Mouse (Mus musculus) forebrain, postnatal 0 days (tissue): ENCODE data around the gene Morn4. TPM values are rescaled to one million over a fixed set of nuclear protein-coding genes. Genes with fewer than 3 reads are reported as not detected.

Experiments used
- ATAC-seq: fragments of 200-750 bp; cut with Nextera tagmentation; 2 replicates; pipeline ENCODE4 v1.8.0; 2017; ENCODE audit warnings: mild to moderate bottlenecking, moderate library complexity
- DNase-seq: peaks from one replicate; pipeline ENCODE4 v3.0.0-alpha.2; 2015
- H3K27ac ChIP-seq: fragments of 300-500 bp; sonication (generic); 2 replicates; pipeline ENCODE4 v1.5.1; 2014; ENCODE audit warnings: low read depth, mild to moderate bottlenecking, antibody characterized with exemption, low read length, moderate library complexity, mixed read lengths
- H3K27me3 ChIP-seq: fragments of 300-500 bp; sonication (generic); 2 replicates; pipeline ENCODE4 v1.6.1; 2014; ENCODE audit warnings: mild to moderate bottlenecking, low read length, mixed read lengths; ENCODE audit not compliant: insufficient read depth
- H3K36me3 ChIP-seq: fragments of 300-500 bp; sonication (generic); 2 replicates; pipeline ENCODE4 v1.6.1; 2014; ENCODE audit warnings: mild to moderate bottlenecking, moderate library complexity; ENCODE audit not compliant: insufficient read depth
- H3K4me1 ChIP-seq: fragments of 300-500 bp; sonication (generic); 2 replicates; pipeline ENCODE4 v1.6.1; 2014; ENCODE audit warnings: antibody characterized with exemption; ENCODE audit not compliant: insufficient read depth
- H3K4me2 ChIP-seq: fragments of 300-500 bp; sonication (generic); 2 replicates; pipeline ENCODE4 v1.6.1; 2014; ENCODE audit warnings: low read depth, mild to moderate bottlenecking, moderate library complexity
- H3K4me3 ChIP-seq: fragments of 300-500 bp; sonication (generic); 2 replicates; pipeline ENCODE4 v1.5.1; 2014; ENCODE audit warnings: low read depth, low read length, mixed read lengths
- H3K9ac ChIP-seq: fragments of 300-500 bp; sonication (generic); 2 replicates; pipeline ENCODE4 v1.6.1; 2014; ENCODE audit warnings: mild to moderate bottlenecking
- H3K9me3 ChIP-seq: fragments of 300-500 bp; sonication (generic); 2 replicates; pipeline ENCODE4 v1.6.1; 2016; ENCODE audit warnings: low read length
- CTCF ChIP-seq: sonication (generic); IDR thresholded peaks from 2 replicates; pipeline ENCODE4 v1.5.1; 2016; ENCODE audit warnings: antibody characterized with exemption, control low read depth, low read depth
- WGBS: fragments of 180-500 bp; shearing (Covaris S2); extraction: QIAGEN DNeasy Blood & Tissue Kit; methylation state at CpG from one replicate; pipeline ENCODE4 v1.1.7; 2014; 5-methylcytosine and 5-hydroxymethylcytosine counted together
- polyA plus RNA-seq: library from polyadenylated mRNA; unstranded; fragments of >200 nt; fragmentation: Nextera tagmentation; extraction: Ambion mirVana; gene quantifications from 2 replicates; pipeline ENCODE4 v1.2.1, GENCODE M21; 2015
- total RNA-seq: library from RNA; depleted of rRNA; stranded (reverse); fragments of >200 nt; gene quantifications from 2 replicates; pipeline ENCODE4 v1.2.3, GENCODE M21; 2014

The Morn4 gene
- total and polyA plus RNA-seq, 2 experiments from 2014 or later, result 57.0 to 167 TPM

DNA sequence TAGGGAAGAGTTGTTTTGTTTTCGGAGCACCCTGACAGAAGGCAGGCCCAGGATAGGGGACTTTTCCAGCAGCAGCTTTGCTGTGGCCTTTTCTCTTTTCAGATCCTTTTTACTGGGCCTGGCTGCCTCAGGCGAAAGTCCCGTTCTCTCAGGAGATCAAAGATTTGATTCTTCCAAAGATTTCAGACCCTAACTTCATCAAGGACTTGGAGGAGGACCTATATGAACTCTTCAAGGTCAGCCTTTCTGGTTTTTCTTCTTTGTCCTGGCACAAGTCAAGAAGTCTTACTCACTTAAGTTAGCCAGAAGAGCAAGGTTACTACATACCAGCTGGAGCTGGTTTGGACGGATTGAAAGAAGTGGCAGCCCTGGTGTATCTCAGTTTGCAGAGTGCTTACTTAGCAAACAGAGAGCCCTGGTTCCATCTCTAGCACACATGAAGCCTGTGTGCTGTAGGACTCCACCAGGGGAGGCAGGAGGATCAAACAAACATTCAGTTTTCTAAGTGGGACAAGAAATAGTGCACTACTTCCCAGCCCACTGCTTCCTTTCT is 29.7 kb upstream of the Morn4 start:
- WGBS, result 91% methylated on average over 4 of the region's 4 CpGs
- Histone ChIP-seq H3K9ac (no peak overlapping the region), H3K27ac (no peak overlapping the region), H3K4me2 (no peak overlapping the region), H3K4me1 (no peaks in the 10 kb centered on the region), H3K27me3 (no peaks in the 10 kb centered on the region), H3K9me3 (no peaks in the 10 kb centered on the region), H3K36me3 (peaks cover 70% of the 10 kb centered on the region), H3K4me3 (no peak overlapping the region)
- no peak for TF ChIP-seq CTCF
- DNase-seq (no peak), ATAC-seq (no peak)

DNA sequence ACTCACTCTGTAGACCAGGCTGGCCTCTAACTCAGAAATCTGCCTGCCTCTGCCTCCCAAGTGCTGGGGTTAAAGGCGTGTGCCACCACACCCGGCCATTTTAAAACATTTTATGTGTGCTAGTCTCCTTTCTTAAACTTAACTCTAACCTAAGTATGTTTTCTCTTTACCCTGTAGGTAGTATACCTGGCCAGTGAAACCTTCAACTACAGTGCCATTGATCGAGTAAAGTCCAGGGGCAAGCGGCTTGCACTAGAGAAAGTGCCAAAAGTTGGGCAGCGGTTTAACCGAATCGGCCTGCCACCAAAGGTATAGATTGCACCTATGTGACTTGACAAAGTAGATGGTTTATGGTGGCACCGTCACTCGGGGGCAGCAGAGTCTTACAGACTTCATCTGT is 18.5 kb upstream of the Morn4 start:
- no peak overlapping the region for H3K4me3 ChIP-seq
- no peak overlapping the region for H3K27ac ChIP-seq
- H3K9me3 ChIP-seq, result no peaks in the 10 kb centered on the region
- TF ChIP-seq CTCF, result no peak
- WGBS, result 96% methylated on average over 9 of the region's 9 CpGs
- no peak for DNase-seq
- H3K4me1 ChIP-seq, result no peaks in the 10 kb centered on the region
- H3K9ac ChIP-seq, result no peak overlapping the region
- H3K36me3 ChIP-seq, result peaks cover 49% of the 10 kb centered on the region
- no peak overlapping the region for H3K4me2 ChIP-seq
- no peak for ATAC-seq
- H3K27me3 ChIP-seq, result no peaks in the 10 kb centered on the region

DNA sequence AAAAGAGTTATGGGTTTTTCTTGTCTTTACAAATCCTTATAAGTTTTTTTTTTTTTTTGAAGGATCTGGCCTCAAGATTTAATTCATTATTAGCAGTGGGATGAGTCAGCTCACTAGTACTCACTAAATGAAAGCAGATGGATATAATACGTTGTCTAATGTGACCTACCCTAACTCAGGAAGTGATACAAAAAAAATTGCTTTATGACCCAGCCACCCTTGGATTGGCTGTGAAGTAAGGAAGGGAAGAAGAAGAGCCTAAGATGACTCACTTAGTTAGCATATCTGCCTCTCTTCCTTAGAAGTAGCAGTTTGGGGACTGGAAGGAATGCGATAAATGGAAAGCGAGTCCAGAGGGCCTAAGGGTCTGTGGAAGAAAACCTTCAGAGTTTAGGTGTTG is 13.2 kb upstream of the Morn4 start:
- Histone ChIP-seq H3K4me3 (no peak overlapping the region), H3K36me3 (peaks cover 24% of the 10 kb centered on the region), H3K9me3 (no peaks in the 10 kb centered on the region), H3K27ac (no peak overlapping the region), H3K4me2 (no peak overlapping the region), H3K9ac (no peak overlapping the region), H3K4me1 (no peaks in the 10 kb centered on the region), H3K27me3 (no peaks in the 10 kb centered on the region)
- ATAC-seq (no peak), DNase-seq (no peak)
- TF ChIP-seq CTCF, result no peak
- WGBS, result 94% methylated on average over 3 of the region's 3 CpGs

DNA sequence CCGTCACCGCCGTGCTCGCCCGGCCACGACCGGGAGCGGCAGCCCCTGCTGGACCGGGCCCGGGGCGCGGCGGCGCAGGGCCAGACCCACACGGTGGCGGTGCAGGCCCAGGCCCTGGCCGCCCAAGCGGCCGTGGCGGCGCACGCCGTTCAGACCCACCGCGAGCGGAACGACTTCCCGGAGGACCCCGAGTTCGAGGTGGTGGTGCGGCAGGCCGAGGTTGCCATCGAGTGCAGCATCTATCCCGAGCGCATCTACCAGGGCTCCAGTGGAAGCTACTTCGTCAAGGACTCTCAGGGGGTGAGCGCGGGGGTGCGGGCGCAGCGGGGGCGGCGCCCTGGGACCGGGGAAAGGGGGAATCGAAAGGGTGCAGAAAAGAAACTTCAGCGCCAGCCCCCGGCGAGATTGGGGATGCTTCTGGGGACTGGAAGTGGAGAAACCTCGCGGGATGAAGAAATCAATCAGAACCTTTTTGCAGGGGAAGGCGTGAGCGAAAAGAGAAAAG is 4.5 kb upstream of the Morn4 start:
- Histone ChIP-seq H3K27ac (peak overlapping the region; percentile 84), H3K9ac (peak overlapping the region; percentile 79), H3K36me3 (peaks cover 2% of the 10 kb centered on the region; the same call in 1 of the 2 replicates), H3K9me3 (no peaks in the 10 kb centered on the region), H3K4me2 (peak overlapping the region; percentile 68), H3K27me3 (no peaks in the 10 kb centered on the region), H3K4me3 (peak overlapping the region; percentile 99), H3K4me1 (peaks cover 13% of the 10 kb centered on the region; the same call in 1 of the 2 replicates)
- ATAC-seq (peak; percentile 40), DNase-seq (peak; percentile 45)
- under 1% methylated on average over 46 of the region's 52 CpGs for WGBS
- TF ChIP-seq CTCF, result no peak

DNA sequence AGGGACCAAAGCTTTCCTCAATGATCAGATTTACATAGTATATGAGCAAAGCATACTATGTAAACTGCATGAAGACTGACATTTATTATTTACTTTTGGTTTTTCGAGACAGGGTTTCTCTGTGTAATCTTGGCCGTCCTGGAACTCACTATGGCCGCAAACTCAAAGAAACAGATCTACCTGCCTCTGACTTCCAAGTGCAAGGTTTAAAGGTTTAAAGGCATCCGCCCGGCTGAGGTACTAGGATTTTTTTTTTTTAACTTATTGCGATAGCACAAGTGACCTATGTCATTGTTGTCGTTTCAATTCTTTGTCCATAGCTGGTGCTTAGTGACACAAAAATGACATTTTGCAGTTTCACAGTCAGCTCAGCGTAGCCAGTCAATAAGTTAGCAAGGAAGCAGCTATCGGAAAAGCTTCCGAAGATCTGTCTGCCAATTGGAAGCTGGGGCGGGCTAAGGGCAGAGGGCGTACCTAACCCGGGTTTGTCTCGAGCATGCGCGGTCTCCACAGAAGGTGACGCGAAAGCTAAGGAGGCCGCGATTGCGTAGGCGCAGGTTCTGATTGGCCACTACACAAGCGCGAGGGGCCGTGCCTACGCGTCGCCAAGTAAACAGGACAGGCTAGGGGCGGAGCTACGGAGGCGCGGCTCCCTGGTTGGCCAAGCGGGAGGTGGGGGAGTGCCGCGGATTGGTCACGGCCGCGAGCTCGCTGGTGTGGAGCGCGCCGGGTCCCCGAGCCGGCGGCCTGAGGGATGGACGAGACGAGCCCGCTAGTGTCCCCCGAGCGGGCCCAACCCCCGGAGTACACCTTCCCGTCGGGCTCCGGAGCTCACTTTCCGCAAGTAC is 3.8 kb upstream of the Morn4 start, which contains the start of gene Pi4k2a:
Pi4k2a (plus strand) TSS at position 723 of the 848 bp plus-strand sequence.
- peak; percentile 97 for ATAC-seq

DNA sequence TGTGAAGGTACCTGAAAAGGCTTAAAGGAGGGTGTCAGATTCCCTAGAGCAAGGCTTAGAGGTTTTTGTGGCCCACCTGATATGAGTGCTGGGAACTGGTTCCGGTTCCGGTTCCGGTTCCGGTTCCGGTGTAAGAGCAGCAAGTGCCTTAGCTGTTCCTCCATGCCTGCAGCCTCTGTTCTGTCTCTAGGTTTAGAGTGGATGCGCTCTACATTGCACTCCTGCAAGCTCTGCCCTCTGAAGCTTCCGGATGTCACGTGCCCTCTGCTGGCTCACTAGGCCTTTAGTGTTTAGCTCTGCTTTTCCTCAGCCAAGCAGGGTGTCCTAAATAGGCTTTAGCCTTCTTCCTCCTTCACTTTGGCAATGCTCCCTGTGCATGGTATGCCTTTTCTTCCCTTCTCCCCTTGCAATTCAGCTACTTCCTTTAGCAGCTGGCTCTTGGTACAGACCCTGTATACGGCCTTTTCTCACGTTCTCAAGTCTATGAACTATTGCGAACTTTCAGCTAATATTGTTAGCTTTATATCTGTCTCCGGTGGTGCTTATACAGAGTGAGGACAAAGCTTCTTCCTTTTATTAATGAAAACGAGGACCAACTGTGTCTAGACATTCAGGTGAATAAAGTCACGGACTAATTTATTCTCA is 3.1 kb upstream of the Morn4 start:
- WGBS, result 19% methylated on average over 14 of the region's 14 CpGs
- H3K4me2 ChIP-seq, result peak overlapping the region; percentile 54
- H3K36me3 ChIP-seq, result no peaks in the 10 kb centered on the region
- no peaks in the 10 kb centered on the region for H3K9me3 ChIP-seq
- peak overlapping the region; percentile 99 for H3K4me3 ChIP-seq
- peak overlapping the region; percentile 36 for H3K27ac ChIP-seq
- no peaks in the 10 kb centered on the region for H3K27me3 ChIP-seq
- H3K4me1 ChIP-seq, result peaks cover 21% of the 10 kb centered on the region; the same call in 1 of the 2 replicates
- TF ChIP-seq CTCF, result no peak
- no peak for ATAC-seq
- DNase-seq, result peak; percentile 36
- peak overlapping the region; percentile 10; the same call in 1 of the 2 replicates for H3K9ac ChIP-seq

More for the DNA sequence above, 3.8 kb upstream of the Morn4 start, which contains the start of gene Pi4k2a:
- Histone ChIP-seq H3K36me3 (0 out of 2 replicates have a peak, but pooled peaks cover 2% of the 10 kb centered on the region), H3K9ac (peak within 1 kb of the TSS; percentile 79), H3K4me1 (peaks cover 18% of the 10 kb centered on the region; the same call in 1 of the 2 replicates), H3K4me2 (peak within 1 kb of the TSS; percentile 68), H3K9me3 (no peaks in the 10 kb centered on the region), H3K27me3 (no peaks in the 10 kb centered on the region), H3K4me3 (peak within 1 kb of the TSS; percentile 99), H3K27ac (peak within 1 kb of the TSS; percentile 84)
- peak; percentile 100 for DNase-seq
- WGBS, result 1% methylated on average over 55 of the region's 55 CpGs
- peak; percentile 1; the same call in 1 of the 2 replicates for TF ChIP-seq CTCF
